Mouse (Mus musculus): ENCODE data around the gene Cyp2d10. TPM values are rescaled to one million over a fixed set of nuclear protein-coding genes. Genes with fewer than 3 reads are reported as not detected.
"Not testable (repeated sequence)": the region's sequence is repeated elsewhere in the genome, so short reads cannot be mapped to it uniquely, and the experiment has no call there.

Cyp2d10 gene
- not detected in 2 replicates for polyA plus RNA-seq (2016; fragmentation: Nextera tagmentation; extraction: Ambion mirVana)

DNA sequence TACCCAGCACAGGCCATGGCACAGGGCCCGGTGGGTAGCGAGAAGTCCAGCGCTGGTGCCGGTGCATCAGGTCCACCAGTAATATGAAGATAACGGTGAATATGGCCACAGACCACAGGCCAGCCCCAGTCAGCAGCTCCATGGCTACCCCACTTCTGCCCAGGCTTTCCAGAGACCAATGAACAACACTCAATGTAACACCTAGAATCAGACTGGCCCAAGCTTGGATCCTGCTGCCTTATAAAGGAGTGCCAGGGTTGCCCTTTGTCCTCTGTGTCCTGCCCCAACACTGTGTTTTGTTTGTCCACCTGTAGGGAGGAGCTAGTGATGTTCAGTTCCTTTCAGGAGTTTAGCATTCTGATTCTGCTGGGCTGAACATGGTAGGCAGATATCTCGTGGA, at the start of gene Cyp2d10:
Gene Cyp2d10, minus strand, starts transcription at position 215 of the 400 bp plus-strand sequence.
- no peaks in the 10 kb centered on the region for H3K36me3 ChIP-seq
- no peaks in the 10 kb centered on the region for H3K9me3 ChIP-seq
- no peak within 1 kb of the TSS for H3K27ac ChIP-seq
- no peaks in the 10 kb centered on the region for H3K27me3 ChIP-seq (ENCODE audit: insufficient read depth, poor library complexity, severe bottlenecking)
- WGBS, result 94% methylated on average over 6 of the region's 6 CpGs
- no peak within 1 kb of the TSS for H3K4me3 ChIP-seq
- DNase-seq (ENCODE audit: low spot score), result no peak
- H3K4me1 ChIP-seq (replicated peaks), result no peaks in the 10 kb centered on the region

DNA sequence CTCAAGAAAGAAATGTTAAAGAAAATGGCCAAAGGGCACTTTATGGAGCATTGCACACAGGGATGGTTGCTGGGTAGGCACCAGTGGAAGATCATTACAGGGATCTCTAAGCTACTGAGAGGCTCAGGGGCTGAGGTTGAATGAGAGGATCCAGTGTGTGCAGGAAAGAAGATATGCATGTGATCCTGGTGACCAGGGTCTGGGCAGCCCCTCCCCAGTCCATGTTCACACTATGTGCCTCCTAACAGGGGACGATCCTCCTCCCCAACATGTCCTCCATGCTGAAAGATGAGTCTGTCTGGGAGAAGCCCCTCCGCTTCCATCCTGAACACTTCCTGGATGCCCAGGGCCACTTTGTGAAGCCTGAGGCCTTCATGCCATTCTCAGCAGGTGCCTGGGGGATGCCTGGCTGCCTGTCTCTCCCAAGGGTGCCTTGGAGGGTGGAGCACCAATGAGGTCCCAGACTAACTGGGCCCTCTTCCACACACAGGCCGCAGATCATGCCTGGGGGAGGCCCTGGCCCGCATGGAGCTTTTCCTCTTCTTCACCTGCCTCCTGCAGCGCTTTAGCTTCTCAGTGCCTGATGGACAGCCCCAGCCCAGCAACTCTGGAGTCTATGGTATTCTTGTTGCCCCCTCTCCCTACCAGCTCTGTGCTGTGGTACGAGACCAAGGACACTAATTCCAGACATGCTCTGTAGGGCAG, 49.2 kb upstream of the Cyp2d10 start:
- 89% methylated on average over 6 of the region's 6 CpGs for WGBS

DNA sequence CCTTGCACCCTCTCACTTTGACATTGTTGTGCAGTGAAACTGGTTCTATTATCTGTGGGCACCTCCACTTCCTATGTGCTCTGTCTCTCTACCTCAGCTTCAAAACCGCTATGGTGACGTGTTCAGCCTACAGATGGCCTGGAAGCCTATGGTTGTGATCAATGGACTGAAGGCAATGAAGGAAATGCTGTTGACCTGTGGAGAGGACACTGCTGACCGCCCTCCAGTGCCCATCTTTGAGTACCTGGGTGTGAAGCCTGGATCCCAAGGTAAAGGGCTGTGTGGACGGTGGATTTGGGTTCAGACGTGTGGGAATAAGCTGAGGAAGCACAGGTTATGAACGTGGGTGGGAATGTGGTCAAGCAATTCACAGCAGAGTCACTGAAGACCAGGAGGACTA, 46.5 kb upstream of the Cyp2d10 start:
- not testable (repeated sequence) for DNase-seq (ENCODE audit: low spot score); H3K27me3 ChIP-seq (ENCODE audit: insufficient read depth, poor library complexity, severe bottlenecking); H3K9me3 ChIP-seq; H3K4me3 ChIP-seq; H3K36me3 ChIP-seq; H3K27ac ChIP-seq; H3K4me1 ChIP-seq (replicated peaks)
- WGBS, result 86% methylated on average over 6 of the region's 6 CpGs

More for the DNA sequence above, 49.2 kb upstream of the Cyp2d10 start:
- not testable (repeated sequence) for H3K27ac ChIP-seq; H3K36me3 ChIP-seq; H3K4me1 ChIP-seq (replicated peaks); H3K27me3 ChIP-seq (ENCODE audit: insufficient read depth, poor library complexity, severe bottlenecking); H3K4me3 ChIP-seq; H3K9me3 ChIP-seq; DNase-seq (ENCODE audit: low spot score)

DNA sequence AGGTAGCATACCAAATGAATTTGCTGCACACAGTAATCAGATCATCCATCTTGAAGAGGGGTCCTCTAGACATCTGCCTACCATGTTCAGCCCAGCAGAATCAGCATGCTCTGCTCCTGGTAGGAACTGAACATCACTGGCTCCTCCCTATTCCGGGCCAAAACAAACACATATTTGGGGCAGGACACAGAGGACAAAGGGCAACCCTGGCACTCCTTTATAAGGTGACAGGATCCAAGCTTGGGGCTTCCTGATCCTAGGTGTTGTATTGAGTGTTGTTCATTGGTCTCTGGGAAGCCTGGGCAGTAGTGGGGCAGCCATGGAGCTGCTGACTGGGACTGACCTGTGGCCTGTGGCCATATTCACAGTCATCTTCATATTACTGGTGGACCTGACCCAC, 45.1 kb upstream of the Cyp2d10 start:
- H3K9me3 ChIP-seq; H3K27me3 ChIP-seq (ENCODE audit: insufficient read depth, poor library complexity, severe bottlenecking); H3K36me3 ChIP-seq; H3K4me3 ChIP-seq; DNase-seq (ENCODE audit: low spot score); H3K4me1 ChIP-seq (replicated peaks); H3K27ac ChIP-seq: not testable (repeated sequence)
- WGBS, result 87% methylated on average over 1 of the region's 1 CpGs

GRCm38 (mm10) chr15:82450045-82450444, 43.0 kb upstream of the Cyp2d10 start:
- H3K9me3 ChIP-seq; H3K27ac ChIP-seq; H3K27me3 ChIP-seq (ENCODE audit: insufficient read depth, poor library complexity, severe bottlenecking); H3K4me3 ChIP-seq; H3K4me1 ChIP-seq (replicated peaks); H3K36me3 ChIP-seq; DNase-seq (ENCODE audit: low spot score): not testable (repeated sequence)
- WGBS, result 76% methylated on average over 2 of the region's 2 CpGs

- H3K4me1 ChIP-seq (replicated peaks), result 0 out of 2 replicates have a peak, but pooled peaks cover 4% of the 10 kb centered on the region
- no peaks in the 10 kb centered on the region for H3K27me3 ChIP-seq (ENCODE audit: insufficient read depth, poor library complexity, severe bottlenecking)
- no peaks in the 10 kb centered on the region for H3K36me3 ChIP-seq
- H3K27ac ChIP-seq, result no peak overlapping the region
- H3K4me3 ChIP-seq, result no peak overlapping the region
- 77% methylated on average over 8 of the region's 8 CpGs for WGBS
- DNase-seq (ENCODE audit: low spot score), result no peak
- H3K9me3 ChIP-seq, result no peaks in the 10 kb centered on the region
Measured at GRCm38 (mm10) chr15:82445196-82445595, 38.2 kb upstream of the Cyp2d10 start.

DNA sequence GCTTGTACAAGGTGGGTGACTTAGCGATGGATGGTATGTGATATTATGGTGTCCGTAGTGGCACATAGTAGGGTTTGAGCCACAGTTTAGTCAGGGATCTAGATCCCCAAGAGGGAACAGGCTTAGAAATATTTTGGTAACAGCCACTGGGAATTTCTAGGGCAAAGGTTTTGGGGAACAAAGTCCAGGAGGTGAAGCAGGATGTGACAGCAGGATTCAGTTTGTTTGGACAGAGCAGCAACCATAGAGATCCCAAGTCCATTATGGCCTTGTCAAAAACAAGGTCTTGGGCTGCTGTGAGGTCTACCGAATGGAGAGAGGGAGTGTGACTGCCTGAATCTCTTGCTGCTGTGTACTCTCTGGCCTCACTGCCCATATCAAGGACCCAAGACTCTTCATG, 36.7 kb upstream of the Cyp2d10 start:
- Histone ChIP-seq H3K27ac (no peak overlapping the region), H3K27me3 (ENCODE audit: insufficient read depth, poor library complexity, severe bottlenecking) (no peaks in the 10 kb centered on the region), H3K4me1 (replicated peaks) (0 out of 2 replicates have a peak, but pooled peaks cover 4% of the 10 kb centered on the region), H3K4me3 (no peak overlapping the region), H3K36me3 (no peaks in the 10 kb centered on the region), H3K9me3 (no peaks in the 10 kb centered on the region)
- no peak for DNase-seq (ENCODE audit: low spot score)
- 92% methylated on average over 3 of the region's 3 CpGs for WGBS

DNA sequence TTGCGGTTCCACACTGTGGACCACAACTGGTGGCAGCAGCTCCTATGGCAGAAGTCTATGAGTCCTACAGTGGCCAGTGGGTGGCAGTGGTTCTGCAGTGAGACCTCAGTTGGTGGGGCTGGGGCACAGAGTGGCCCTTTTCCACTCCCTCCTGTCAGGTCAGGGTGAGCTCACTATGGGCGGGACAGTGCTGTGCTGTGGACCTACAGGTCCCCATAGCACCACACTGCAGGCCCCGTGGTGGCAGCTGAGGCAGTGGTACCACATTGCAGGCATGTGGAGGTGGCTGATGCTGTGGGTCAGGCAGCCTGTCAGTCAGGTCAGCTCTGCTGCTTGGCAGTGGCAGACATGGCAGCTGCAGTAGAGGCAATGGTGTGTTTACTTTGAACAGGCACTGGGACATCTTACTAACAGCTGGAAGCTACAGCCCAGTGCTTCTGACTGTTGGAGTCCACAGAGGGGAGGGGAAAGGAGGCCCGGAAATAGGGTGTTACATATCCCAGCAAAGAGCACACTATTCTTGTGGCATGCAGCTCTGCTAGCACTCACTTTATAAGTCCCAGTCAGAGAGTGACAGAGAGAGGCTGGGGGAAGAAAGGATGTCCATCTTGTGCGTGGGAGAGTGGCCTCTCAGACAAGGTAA, 31.1 kb upstream of the Cyp2d10 start:
- H3K36me3 ChIP-seq, result no peaks in the 10 kb centered on the region
- H3K27me3 ChIP-seq (ENCODE audit: insufficient read depth, poor library complexity, severe bottlenecking), result no peaks in the 10 kb centered on the region
- peaks cover 15% of the 10 kb centered on the region for H3K9me3 ChIP-seq
- no peak for DNase-seq (ENCODE audit: low spot score)
- no peak overlapping the region for H3K27ac ChIP-seq
- H3K4me1 ChIP-seq (replicated peaks), result 0 out of 2 replicates have a peak, but pooled peaks cover 2% of the 10 kb centered on the region
- no peak overlapping the region for H3K4me3 ChIP-seq
- 73% methylated on average over 5 of the region's 5 CpGs for whole genome bisulfite sequencing

- Histone ChIP-seq H3K27me3 (ENCODE audit: insufficient read depth, poor library complexity, severe bottlenecking) (no peaks in the 10 kb centered on the region), H3K4me3 (no peak overlapping the region), H3K36me3 (no peaks in the 10 kb centered on the region), H3K9me3 (peaks cover 30% of the 10 kb centered on the region), H3K4me1 (replicated peaks) (0 out of 2 replicates have a peak, but pooled peaks cover 2% of the 10 kb centered on the region), H3K27ac (no peak overlapping the region)
- WGBS, result 91% methylated on average over 2 of the region's 2 CpGs
- no peak for DNase-seq (ENCODE audit: low spot score)
Measured at GRCm38 (mm10) chr15:82435606-82436005, 28.6 kb upstream of the Cyp2d10 start.

- Histone ChIP-seq H3K27me3 (ENCODE audit: insufficient read depth, poor library complexity, severe bottlenecking) (no peaks in the 10 kb centered on the region), H3K27ac (no peak overlapping the region), H3K9me3 (peaks cover 35% of the 10 kb centered on the region), H3K4me1 (replicated peaks) (0 out of 2 replicates have a peak, but pooled peaks cover 2% of the 10 kb centered on the region), H3K4me3 (no peak overlapping the region), H3K36me3 (no peaks in the 10 kb centered on the region)
- 82% methylated on average over 3 of the region's 3 CpGs for WGBS
- no peak for DNase-seq (ENCODE audit: low spot score)
Measured at GRCm38 (mm10) chr15:82435011-82435410, 28.0 kb upstream of the Cyp2d10 start.

DNA sequence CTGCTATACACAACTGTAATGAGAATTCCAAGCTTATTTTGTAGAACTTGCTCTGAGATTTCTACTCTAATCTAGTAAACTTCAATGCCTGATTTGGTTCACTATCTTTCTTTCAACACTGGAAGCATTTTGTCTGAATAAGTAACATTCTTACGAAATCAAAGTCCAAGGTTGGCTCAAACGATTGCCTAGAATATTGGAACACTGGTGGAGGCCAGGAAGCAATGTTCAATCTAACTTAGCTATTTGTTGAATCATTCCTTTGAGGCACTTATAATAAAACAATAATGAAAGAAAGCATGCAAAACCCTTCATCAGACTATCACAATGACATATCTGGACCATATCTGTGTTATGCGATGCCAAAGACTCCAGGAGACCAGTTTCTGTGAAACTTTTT, 27.5 kb upstream of the Cyp2d10 start:
- no peak overlapping the region for H3K4me3 ChIP-seq
- no peak for DNase-seq (ENCODE audit: low spot score)
- peaks cover 40% of the 10 kb centered on the region for H3K9me3 ChIP-seq
- H3K36me3 ChIP-seq, result no peaks in the 10 kb centered on the region
- H3K4me1 ChIP-seq (replicated peaks), result 0 out of 2 replicates have a peak, but pooled peaks cover 2% of the 10 kb centered on the region
- no peak overlapping the region for H3K27ac ChIP-seq
- no peaks in the 10 kb centered on the region for H3K27me3 ChIP-seq (ENCODE audit: insufficient read depth, poor library complexity, severe bottlenecking)
- 93% methylated on average over 3 of the region's 3 CpGs for WGBS

DNA sequence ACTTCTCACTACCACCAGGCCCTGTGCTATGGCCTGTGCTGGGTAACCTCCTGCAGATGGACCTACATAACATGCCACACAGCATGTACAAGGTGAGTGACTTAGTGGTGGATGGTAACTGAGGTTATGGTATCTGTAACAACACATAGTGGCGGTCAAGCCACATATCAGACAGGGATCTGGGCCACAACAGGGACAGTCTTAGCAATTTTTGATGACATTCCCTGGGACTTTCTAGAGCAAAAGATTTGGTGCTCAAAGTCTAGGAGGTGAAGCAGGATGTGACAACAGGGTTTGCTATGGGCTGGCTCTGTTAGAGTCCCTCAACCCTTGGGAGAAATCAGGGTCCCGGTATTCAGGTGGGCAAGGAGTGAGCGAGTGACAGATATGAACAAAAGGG, 26.6 kb upstream of the Cyp2d10 start:
- DNase-seq (ENCODE audit: low spot score), result no peak
- 0 out of 2 replicates have a peak, but pooled peaks cover 2% of the 10 kb centered on the region for H3K4me1 ChIP-seq (replicated peaks)
- H3K9me3 ChIP-seq, result peaks cover 47% of the 10 kb centered on the region
- no peaks in the 10 kb centered on the region for H3K36me3 ChIP-seq
- no peaks in the 10 kb centered on the region for H3K27me3 ChIP-seq (ENCODE audit: insufficient read depth, poor library complexity, severe bottlenecking)
- 94% methylated on average over 3 of the region's 3 CpGs for WGBS
- H3K4me3 ChIP-seq, result no peak overlapping the region
- H3K27ac ChIP-seq, result no peak overlapping the region

GRCm38 (mm10) chr15:82433137-82433536, 26.1 kb upstream of the Cyp2d10 start, which contains the start of gene Cyp2d9:
Gene Cyp2d9, plus strand, starts transcription at chr15:82433437.
- 0 out of 2 replicates have a peak, but pooled peaks cover 2% of the 10 kb centered on the region for H3K4me1 ChIP-seq (replicated peaks)
- no peaks in the 10 kb centered on the region for H3K27me3 ChIP-seq (ENCODE audit: insufficient read depth, poor library complexity, severe bottlenecking)
- H3K4me3 ChIP-seq, result no peak within 1 kb of the TSS
- peaks cover 51% of the 10 kb centered on the region for H3K9me3 ChIP-seq
- H3K27ac ChIP-seq, result no peak within 1 kb of the TSS
- no peak for DNase-seq (ENCODE audit: low spot score)
- no peaks in the 10 kb centered on the region for H3K36me3 ChIP-seq

Data from hindbrain, embryonic 10.5 days (tissue).